Mouse (Mus musculus) MEL (cell line): ENCODE results near the gene Rcan2.
A peak's percentile ranks its signal among the peaks of the same experiment; 100 is the strongest.

Source experiments
- BHLHE40 ChIP-seq: IDR thresholded peaks from 2 replicates; pipeline ENCODE4 v1.6.1; 2012; ENCODE audit warnings: low read depth, mild to moderate bottlenecking, inconsistent platforms, low read length, improper control_type of control experiment, borderline replicate concordance
- CTCF ChIP-seq, 3 experiments: IDR thresholded peaks in 2 of 3; conservative IDR thresholded peaks in 1 of 3; 2 replicates each; pipeline ENCODE4 v1.5.1; 2011 to 2012; ENCODE audit warnings: low read length in 3 of 3, low read depth in 2 of 3, mild to moderate bottlenecking in 2 of 3, improper control_type of control experiment in 1 of 3, inconsistent platforms in 1 of 3, mixed read lengths in 1 of 3, moderate library complexity in 1 of 3; ENCODE audit not compliant: control insufficient read depth in 1 of 3, insufficient read depth in 1 of 3, poor library complexity in 1 of 3, severe bottlenecking in 1 of 3
- EP300 ChIP-seq, 2 experiments: IDR thresholded peaks; 2 replicates each; pipeline ENCODE4 v1.6.1; 2011; ENCODE audit warnings: improper control_type of control experiment in 2 of 2, low read length in 2 of 2, low read depth in 1 of 2, mild to moderate bottlenecking in 1 of 2
- MEF2A ChIP-seq: IDR thresholded peaks from 2 replicates; pipeline ENCODE4 v1.6.1; 2014; ENCODE audit warnings: low read depth, mild to moderate bottlenecking, inconsistent platforms, low read length, improper control_type of control experiment; ENCODE audit not compliant: poor library complexity, insufficient replicate concordance, severe bottlenecking; ENCODE audit errors: extremely low read depth
- POLR2A ChIP-seq, 2 experiments: IDR thresholded peaks; 2 replicates each; pipeline ENCODE4 v1.6.1; 2011 to 2012; ENCODE audit warnings: low read length in 2 of 2, mild to moderate bottlenecking in 2 of 2, control low read depth in 1 of 2, improper control_type of control experiment in 1 of 2, low read depth in 1 of 2, moderate library complexity in 1 of 2; ENCODE audit not compliant: control insufficient read depth in 1 of 2, insufficient read depth in 1 of 2, poor library complexity in 1 of 2
- POLR2AphosphoS5 ChIP-seq: IDR thresholded peaks from 2 replicates; pipeline ENCODE4 v1.6.1; 2012; ENCODE audit warnings: low read depth, borderline replicate concordance, mild to moderate bottlenecking, inconsistent platforms, low read length, moderate library complexity, mixed read lengths
- TCF12 ChIP-seq: IDR thresholded peaks from 2 replicates; pipeline ENCODE4 v1.6.1; 2014; ENCODE audit warnings: low read depth, mild to moderate bottlenecking, inconsistent platforms, low read length, improper control_type of control experiment, moderate library complexity
- ZC3H11A ChIP-seq: IDR thresholded peaks from 2 replicates; pipeline ENCODE4 v1.6.1; 2012; ENCODE audit warnings: low read depth, mild to moderate bottlenecking, inconsistent platforms, low read length, improper control_type of control experiment

- TF ChIP-seq CTCF (IDR thresholded peaks at IDR 0.05 in 2 of 3, conservative IDR thresholded peaks at IDR 0.05 in 1 of 3; ENCODE audit: control insufficient read depth in 1 of 3, insufficient read depth in 1 of 3, low read depth in 2 of 3, low read length in 3 of 3, poor library complexity in 1 of 3, severe bottlenecking in 1 of 3) (no peak), MEF2A (no peak), POLR2A (IDR thresholded peaks at IDR 0.05; ENCODE audit: control insufficient read depth in 1 of 2, insufficient read depth in 1 of 2, low read depth in 1 of 2, low read length in 2 of 2, poor library complexity in 1 of 2) (no peak), EP300 (IDR thresholded peaks at IDR 0.05; ENCODE audit: low read depth in 1 of 2, low read length in 2 of 2) (peak; percentile 83 to 91), BHLHE40 (peak; percentile 59; the same call in 1 of the 2 replicates), POLR2AphosphoS5 (no peak), TCF12 (peak; percentile 92), ZC3H11A (no peak)
Measured at GRCm38 (mm10) chr17:43917143-43917542, 116.0 kb downstream of the Rcan2 start.
